Mouse (Mus musculus): ENCODE results near the gene Cebpe.

The Cebpe gene

GRCm38 (mm10) chr14:54720654-54721350, 8.8 kb upstream of the Cebpe start:
- no peak for DNase-seq

DNA sequence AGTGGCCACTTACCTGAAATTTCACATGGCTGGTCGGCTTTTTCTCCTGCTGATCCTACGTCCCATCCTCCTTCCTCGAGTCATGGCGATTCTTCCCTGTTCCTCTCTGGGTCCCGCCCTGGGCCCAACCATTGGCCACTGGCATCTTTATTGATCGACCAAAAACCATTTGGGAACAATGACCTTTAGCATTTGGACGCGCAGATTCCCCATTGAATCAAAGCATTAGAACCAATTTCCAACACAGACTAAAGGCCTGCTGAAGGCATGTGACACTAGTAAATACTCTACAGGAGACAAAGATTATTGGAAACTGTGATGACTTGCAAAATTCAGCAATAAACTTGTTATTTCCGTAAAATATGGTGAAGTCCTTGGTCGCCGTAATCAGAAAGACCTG, 8.1 kb upstream of the Cebpe start:
- no peak for DNase-seq

DNA sequence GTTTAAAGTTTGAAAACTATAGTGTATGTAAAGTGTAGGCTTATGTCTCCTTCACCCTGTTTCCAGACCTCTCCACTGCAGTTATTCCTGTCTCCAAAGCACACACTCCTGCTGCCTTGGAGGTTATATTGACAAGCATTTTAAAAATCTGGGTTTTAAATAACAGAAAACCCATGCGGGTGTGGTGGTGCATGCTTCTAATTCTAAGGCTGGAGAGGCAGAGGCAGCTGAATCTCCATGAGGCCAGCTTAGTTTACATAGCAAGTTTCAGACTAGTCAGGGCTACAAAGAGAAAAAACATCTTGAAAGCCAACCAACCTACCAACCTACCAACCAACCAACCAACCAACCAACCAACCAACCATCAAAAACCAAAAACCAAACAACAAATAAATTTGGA, 3.4 kb upstream of the Cebpe start:
- DNase-seq: no peak

DNA sequence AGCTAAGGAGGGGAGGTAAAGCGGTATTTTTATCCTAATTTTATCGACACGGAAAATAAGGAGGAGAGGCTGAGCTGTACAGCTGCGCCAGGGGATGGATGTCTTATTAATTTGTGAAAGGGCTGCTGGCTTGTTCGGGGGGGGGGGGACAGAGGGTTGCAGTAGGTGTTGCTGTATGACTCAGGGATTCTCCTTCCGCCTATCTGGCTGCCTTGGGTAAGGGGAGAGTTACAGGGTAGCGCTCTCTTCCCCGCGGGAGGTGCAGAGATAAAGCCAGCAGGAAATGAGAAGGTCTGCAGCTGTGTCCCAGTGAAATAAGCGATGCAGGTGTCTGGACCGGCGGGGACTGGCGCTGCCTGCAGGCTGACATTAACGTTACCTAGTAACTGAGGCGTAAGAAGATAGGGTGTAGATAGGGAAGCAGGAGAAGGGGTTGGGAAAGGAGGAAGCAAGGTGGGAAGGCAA, 2.7 kb upstream of the Cebpe start:
- DNase-seq: peak; percentile 37

DNA sequence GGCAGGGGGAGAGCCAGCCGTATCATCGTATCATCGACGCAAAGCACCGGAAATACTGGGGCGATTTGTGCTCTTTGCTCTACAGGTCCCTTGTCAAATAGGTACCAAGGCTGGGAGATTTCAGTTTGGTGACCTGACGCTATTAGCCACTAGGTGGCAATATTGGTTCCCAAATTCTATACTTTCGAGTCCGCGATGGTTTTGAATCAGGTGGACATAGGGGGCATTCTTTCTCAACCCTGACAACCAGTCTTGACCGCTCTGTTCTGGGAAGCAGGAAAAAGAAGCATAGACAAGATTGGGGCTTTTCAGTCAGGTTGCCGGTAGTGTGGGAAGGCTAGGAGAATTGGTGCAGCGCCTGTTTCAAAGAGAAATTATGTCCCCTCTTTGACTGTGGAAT, 2.1 kb upstream of the Cebpe start:
- DNase-seq: peak; percentile 79

DNA sequence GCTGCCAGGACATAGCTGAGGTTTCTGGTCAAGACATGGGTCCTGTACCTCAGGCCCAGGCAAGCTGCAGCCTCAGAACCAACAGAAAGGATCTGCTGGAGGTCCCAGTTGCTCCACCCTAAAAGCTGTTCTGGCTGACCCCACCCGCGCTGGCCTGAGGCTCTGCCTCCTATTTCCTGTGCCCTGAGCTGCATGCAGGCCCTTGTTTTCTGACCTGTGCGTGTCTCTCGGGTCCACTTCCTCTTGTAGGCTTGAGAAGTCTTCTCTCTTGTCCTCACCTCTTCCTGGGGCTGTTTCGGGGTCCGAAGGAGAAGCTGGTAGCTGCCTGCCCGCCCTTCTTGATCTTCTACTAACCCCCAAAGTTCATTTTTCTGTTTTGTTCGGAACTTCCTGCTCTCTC, 887 bp upstream of the Cebpe start:
- peak; percentile 63 for DNase-seq

- no peak for DNase-seq
Measured at GRCm38 (mm10) chr14:54709054-54709453, 2.9 kb downstream of the Cebpe start.

GRCm38 (mm10) chr14:54706589-54707320, 5.2 kb downstream of the Cebpe start:
- DNase-seq: no peak

DNA sequence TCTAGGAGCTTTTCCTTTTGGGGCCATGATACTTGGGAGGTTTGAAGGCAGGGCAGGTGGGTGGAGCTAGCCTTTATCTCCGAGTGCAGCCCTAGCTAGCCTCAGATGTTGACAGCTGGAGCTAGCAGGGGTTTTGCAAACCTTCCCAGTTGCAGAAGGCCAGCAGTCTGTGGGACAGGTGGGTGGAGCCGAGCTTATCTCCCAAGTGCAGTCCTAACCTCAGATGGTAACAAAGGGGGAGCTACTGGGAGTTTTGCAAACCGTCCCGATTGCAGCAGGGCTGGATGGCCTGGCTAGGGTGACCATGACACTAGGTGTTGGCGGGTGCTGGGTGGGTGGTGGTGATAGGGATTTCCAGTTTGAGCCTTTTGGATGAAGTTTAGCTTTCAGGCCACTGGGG, 6.1 kb downstream of the Cebpe start:
- DNase-seq: no peak

- no peak for DNase-seq
Measured at GRCm38 (mm10) chr14:54703207-54703606, 8.8 kb downstream of the Cebpe start.

DNA sequence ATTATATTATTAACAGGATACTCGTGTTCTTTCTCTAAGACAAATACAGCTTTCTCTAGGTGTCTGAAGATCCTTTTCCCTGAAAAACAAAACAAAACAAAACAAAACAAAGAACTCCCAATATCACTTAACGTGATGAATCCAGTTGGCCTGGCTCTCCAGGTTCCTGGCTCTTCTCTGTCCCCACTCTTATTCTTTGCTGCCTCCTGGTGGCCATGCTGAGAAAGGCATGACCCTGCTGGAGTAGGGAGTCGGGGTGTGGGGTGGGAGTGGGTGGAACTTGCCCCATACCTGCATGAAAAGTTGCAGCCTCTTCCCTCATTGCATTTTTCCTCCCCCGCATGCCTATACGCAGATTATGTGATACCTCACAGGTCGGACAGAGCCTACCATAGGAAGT, 10.7 kb downstream of the Cebpe start:
- peak; percentile 90 for DNase-seq

DNA sequence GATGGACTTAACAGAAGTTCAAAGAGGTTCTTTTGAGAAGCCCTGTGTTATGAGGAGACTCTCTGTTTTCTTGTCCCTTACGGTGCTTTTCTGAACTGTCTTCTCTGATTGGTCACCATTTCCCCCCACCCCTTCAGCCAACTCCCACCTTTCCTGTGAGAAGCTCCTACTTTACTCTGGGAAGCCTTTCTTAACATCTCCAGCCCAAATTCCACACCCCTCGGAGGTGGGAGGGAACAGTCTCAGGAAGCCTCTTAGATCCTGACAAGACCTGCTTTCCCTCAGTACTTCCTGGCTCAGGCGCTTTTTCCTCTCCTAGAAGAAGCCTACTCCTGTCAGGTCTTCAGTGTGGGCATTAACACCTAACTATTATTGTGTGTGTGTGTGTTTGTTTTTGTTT, 12.4 kb downstream of the Cebpe start:
- DNase-seq: no peak

DNA sequence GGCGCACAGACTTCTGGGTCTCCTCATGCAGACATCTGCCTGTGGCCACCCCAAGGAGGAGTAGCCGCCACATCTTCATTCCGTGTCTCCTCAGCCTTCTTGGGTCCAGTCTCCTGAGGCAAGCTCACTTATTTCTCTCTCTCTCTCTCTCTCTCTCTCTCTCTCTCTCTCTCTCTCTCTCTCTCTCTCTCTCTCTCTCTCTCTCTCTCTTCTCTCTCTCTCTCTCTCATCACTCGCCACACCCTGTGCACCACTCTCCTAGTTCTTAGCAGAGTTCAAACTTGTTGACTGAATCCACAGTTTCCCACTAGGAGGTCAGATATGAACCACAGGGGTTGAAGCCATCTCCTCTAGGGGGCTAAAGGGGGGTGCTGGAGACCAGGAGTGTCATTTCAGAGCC, 13.2 kb downstream of the Cebpe start, which contains the start of gene Gm29776:
Gm29776 (minus strand) TSS at position 101 of the 400 bp plus-strand sequence.
- no peak for DNase-seq

- no peak for DNase-seq
Measured at GRCm38 (mm10) chr14:54696752-54697151, 15.2 kb downstream of the Cebpe start.

DNA sequence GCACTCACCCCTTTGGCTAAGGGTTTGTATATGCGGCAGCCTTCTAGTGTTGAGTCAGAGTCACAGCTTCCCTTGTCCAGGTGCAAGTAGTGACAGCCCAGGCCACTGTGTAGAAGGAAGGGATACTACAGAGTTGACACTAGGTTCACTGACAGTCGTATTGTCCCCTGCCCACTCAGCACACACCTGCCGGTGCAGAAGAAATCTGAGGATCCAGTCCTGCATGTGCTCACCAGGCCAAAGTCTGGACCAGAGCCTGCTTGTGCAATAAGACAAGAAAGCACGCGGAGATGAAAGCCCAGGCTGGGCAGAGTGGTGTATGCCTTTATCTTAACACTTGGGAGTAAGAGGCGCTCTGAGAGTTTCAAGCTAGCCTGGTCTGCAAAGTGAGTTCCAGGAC, 16.9 kb downstream of the Cebpe start:
- DNase-seq: no peak

DNA sequence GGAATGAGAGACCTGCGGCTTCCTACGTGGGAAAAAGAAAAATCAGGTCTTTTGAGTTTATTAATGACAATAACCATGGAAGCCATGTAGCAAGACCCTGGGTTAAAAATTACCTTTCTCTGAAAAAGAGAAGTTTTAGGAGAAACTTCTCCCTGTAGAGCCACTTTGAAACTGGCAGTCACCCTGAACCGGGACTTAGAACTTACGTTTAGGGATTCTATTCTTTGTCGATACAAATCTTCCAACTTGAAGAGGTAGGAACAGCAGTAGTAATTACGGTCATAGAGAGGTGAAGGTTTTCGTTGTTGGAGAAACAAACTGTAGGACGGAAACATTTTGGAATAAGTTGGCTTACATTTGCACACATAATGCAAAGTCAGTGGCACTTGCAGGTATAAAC, 24.7 kb downstream of the Cebpe start:
- no peak for DNase-seq

GRCm38 (mm10) chr14:54686522-54687143, 25.3 kb downstream of the Cebpe start, which contains the start of gene Acin1:
TSS of gene Acin1 (minus strand) at chr14:54686931.
- DNase-seq: peak; percentile 100

GRCm38 (mm10) chr14:54686063-54686521, 25.9 kb downstream of the Cebpe start, which contains the start of gene 1700123O20Rik:
TSS of gene 1700123O20Rik (plus strand) at chr14:54686216.
- peak; percentile 87 for DNase-seq

DNA sequence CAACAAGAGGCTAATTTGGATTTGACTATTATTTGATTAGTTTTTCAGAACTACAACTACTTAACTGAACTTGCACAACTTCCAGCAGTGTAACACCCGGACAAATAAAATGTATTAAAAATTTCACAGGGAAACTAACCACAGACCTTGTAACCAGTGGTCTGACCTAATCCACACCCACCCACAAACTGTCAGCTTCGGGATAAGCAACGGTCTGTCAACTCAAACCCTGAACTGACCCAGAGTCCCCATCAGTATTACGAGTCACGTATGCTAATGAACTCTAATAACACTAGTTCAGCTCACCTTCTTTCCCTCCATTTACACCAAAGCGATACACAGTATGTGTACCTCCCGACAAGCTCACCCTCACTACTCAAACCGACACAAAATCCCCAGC, 26.5 kb downstream of the Cebpe start:
- no peak for DNase-seq

GRCm38 (mm10) chr14:54682396-54682795, 29.6 kb downstream of the Cebpe start:
- no peak for DNase-seq

DNA sequence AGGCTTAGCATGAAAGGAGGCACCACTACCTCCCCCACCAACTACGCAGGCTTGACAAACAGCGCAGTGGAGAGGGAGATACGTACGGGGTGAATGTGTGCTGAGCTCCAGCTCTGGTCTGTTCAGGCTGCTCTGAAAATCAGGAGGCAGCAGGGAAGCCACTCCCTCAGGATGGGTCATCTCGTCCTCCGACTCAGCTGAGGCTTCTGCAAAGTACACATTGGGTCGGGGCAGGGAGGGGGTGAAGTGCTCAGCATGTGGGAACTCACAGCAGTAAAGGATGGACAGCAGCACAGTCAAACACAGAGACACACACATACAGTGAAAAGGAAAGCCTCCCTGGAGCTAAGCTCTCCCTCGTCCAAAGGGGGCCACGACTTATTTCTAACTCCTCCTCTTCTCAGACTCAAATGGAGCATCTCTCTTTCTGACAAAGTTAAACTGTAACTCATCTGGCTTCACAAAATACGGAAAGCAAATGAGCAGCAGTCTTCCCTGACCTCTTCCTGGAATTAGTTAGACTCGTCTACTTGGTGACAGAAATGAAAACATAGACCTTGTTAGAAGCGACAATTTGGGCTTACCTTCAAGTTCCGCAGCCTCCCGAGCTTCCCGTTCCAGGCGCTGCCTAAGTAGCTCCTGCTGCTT, 33.2 kb downstream of the Cebpe start:
- no peak for DNase-seq

DNA sequence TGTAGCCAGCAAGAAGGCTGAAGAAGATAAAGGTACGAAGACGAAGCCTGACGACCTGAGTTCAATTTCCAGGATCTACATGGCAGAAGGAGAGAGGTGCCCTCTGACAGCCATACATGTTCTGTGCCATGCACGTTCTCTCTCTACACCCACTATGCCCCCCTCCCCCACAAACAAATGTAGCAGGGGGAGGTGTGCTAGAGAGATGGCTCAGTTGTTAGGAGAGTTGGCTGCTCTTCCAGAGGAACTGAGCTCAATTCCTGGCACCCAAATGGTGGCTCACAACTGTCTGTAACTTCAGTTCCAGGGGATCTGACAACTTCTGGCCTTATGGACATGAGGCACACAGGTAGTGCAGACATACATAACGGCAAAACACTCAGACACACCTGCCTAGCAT, 35.7 kb downstream of the Cebpe start:
- DNase-seq: no peak

DNA sequence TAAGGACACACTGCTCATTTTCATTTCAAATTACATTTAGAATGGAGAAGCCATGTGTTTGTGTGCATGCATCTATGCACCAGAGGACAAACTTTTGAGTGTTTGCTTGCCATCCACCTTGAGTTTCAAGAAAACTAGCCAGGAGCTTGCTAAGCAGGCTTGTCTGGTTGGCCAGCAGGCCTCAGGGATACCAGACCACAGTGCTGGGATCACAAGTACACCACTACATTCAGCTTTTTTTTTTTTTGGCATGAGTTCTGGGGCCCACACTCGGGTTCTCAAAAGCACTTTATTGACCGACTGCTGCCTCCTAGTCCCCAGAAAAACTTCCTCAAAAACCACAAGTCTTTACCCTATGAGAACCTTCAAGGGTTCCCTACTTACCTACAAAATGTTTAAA, 37.7 kb downstream of the Cebpe start:
- no peak for DNase-seq
